Mouse (Mus musculus) heart, adult 2 months (tissue): ENCODE data around the gene Gtf2ird2. TPM values are rescaled to one million over a fixed set of nuclear protein-coding genes. Genes with fewer than 3 reads are reported as not detected.

Experiments
- DNase-seq, 2 experiments: peaks; one replicate each; pipeline ENCODE4 v3.0.0; 2021
- H3K27ac ChIP-seq: fragments of 200-600 bp; 2 replicates; pipeline ENCODE4 v1.8.1; 2022
- H3K27me3 ChIP-seq: fragments of 200-500 bp; 2 replicates; pipeline ENCODE4 v1.6.1; 2012; ENCODE audit warnings: mild to moderate bottlenecking, low read length, inconsistent platforms, mixed read lengths; ENCODE audit not compliant: control insufficient read depth, insufficient read depth
- H3K36me3 ChIP-seq: fragments of 200-500 bp; 2 replicates; pipeline ENCODE4 v1.6.1; 2012; ENCODE audit warnings: low read length, inconsistent platforms; ENCODE audit not compliant: control insufficient read depth, insufficient read depth
- H3K4me1 ChIP-seq: fragments of 200-500 bp; 2 replicates; pipeline ENCODE4 v1.6.1; 2011; ENCODE audit warnings: low read length; ENCODE audit not compliant: control insufficient read depth, insufficient read depth
- H3K4me3 ChIP-seq: fragments of 200-600 bp; 2 replicates; pipeline ENCODE4 v1.8.1; 2022
- H3K79me2 ChIP-seq: fragments of 200-500 bp; replicated peaks from 2 replicates; pipeline ENCODE4 v1.6.1; 2012; ENCODE audit warnings: mild to moderate bottlenecking, inconsistent platforms, low read length, moderate library complexity, mixed read lengths; ENCODE audit not compliant: control insufficient read depth, insufficient read depth
- H3K9ac ChIP-seq: fragments of 200-500 bp; 2 replicates; pipeline ENCODE4 v1.6.1; 2012; ENCODE audit warnings: low read depth, mild to moderate bottlenecking, control low read depth, inconsistent platforms, low read length, mixed read lengths
- CTCF ChIP-seq: fragments of 200-600 bp; IDR thresholded peaks from 2 replicates; pipeline ENCODE4 v1.8.1; 2022; ENCODE audit warnings: antibody characterized with exemption, mild to moderate bottlenecking, moderate library complexity
- EP300 ChIP-seq: fragments of 200-500 bp; IDR thresholded peaks from 2 replicates; pipeline ENCODE4 v1.6.1; 2011; ENCODE audit warnings: low read depth, low read length, control low read depth; ENCODE audit not compliant: insufficient read depth
- POLR2A ChIP-seq: fragments of 200-500 bp; IDR thresholded peaks from 2 replicates; pipeline ENCODE4 v1.6.1; 2011; ENCODE audit warnings: mild to moderate bottlenecking, low read depth, low read length, control low read depth; ENCODE audit not compliant: insufficient read depth
- WGBS: fragments of 180-500 bp; shearing (Covaris S2); methylation state at CpG from one replicate; pipeline ENCODE4 v1.1.7; 2018; 5-methylcytosine and 5-hydroxymethylcytosine counted together
- intact Hi-C: fragments of 180-260 bp; cut with DNase I; formaldehyde crosslinking; loops from one replicate; pipeline ENCODE4 v1.15.1; 2025
- polyA plus RNA-seq: library from polyadenylated mRNA; depleted of rRNA; stranded (reverse); fragments of >200 nt; gene quantifications from 2 replicates; pipeline ENCODE4 v1.2.3, GENCODE M21; 2012
- total RNA-seq, 2 experiments: library from RNA; stranded (reverse); gene quantifications; 2 replicates each; pipeline ENCODE4 v1.2.3; 2021

Gene Gtf2ird2
- total and polyA plus RNA-seq, 3 experiments = 3.7 to 5.7 (median 5.3) TPM

GRCm38 (mm10) chr5:134176169-134176881 is 7.5 kb upstream of the Gtf2ird2 start, which contains the start of gene Rcc1l:
Gene Rcc1l (minus strand): TSS chr5:134176774.
- no peaks in the 10 kb centered on the region for H3K27me3 ChIP-seq
- intact Hi-C loops = loop anchor here (5.0 kb wide), 1 partner anchor 79 kb away; the partner anchor contains the start of gene Castor2
- TF ChIP-seq CTCF (no peak), POLR2A (peak; percentile 50; the same call in 1 of the 2 replicates), EP300 (peak; percentile 66; the same call in 1 of the 2 replicates)
- no peaks in the 10 kb centered on the region for H3K36me3 ChIP-seq
- DNase-seq = peak; percentile 86 to 87
- peaks cover 3% of the 10 kb centered on the region; the same call in 1 of the 2 replicates for H3K4me1 ChIP-seq
- H3K4me3 ChIP-seq = peak within 1 kb of the TSS; percentile 98
- peak within 1 kb of the TSS; percentile 69 for H3K27ac ChIP-seq
- WGBS = under 1% methylated on average over 71 of the region's 72 CpGs
- peak within 1 kb of the TSS; percentile 77 for H3K9ac ChIP-seq
- H3K79me2 ChIP-seq = no peaks in the 10 kb centered on the region; the same call in 1 of the 2 replicates

- intact Hi-C loops = loop anchor here (5.0 kb wide), 1 partner anchor 81 kb away; the partner anchor contains the start of gene Castor2
- H3K27ac ChIP-seq = no peak overlapping the region
- peaks cover 14% of the 10 kb centered on the region for H3K4me1 ChIP-seq
- no peaks in the 10 kb centered on the region; the same call in 1 of the 2 replicates for H3K79me2 ChIP-seq
- H3K4me3 ChIP-seq = no peak overlapping the region
- H3K36me3 ChIP-seq = peaks cover 5% of the 10 kb centered on the region
- no peak for TF ChIP-seq CTCF
- TF ChIP-seq POLR2A = no peak
- no peak for TF ChIP-seq EP300
- whole genome bisulfite sequencing = 68% methylated on average over 7 of the region's 7 CpGs
- no peaks in the 10 kb centered on the region for H3K27me3 ChIP-seq
- no peak overlapping the region for H3K9ac ChIP-seq
- DNase-seq = no peak
These were observed 5.3 kb upstream of the Gtf2ird2 start for GRCm38 (mm10) chr5:134178536-134178935.

- no peak overlapping the region for H3K4me3 ChIP-seq
- H3K27me3 ChIP-seq = no peaks in the 10 kb centered on the region
- H3K27ac ChIP-seq = no peak overlapping the region
- 19% methylated on average over 7 of the region's 7 CpGs for WGBS
- TF ChIP-seq CTCF (peak; percentile 97), POLR2A (peak; percentile 11; the same call in 1 of the 2 replicates), EP300 (no peak)
- no peaks in the 10 kb centered on the region for H3K79me2 ChIP-seq
- no peak overlapping the region for H3K9ac ChIP-seq
- peaks cover 5% of the 10 kb centered on the region for H3K36me3 ChIP-seq
- H3K4me1 ChIP-seq = peaks cover 15% of the 10 kb centered on the region
- peak; percentile 77 to 81 for DNase-seq
- intact Hi-C loops = loop anchor here (2.0 to 5.0 kb wide), 4 partner anchors 52 to 307 kb away; partner anchors contain the start of gene Castor2
These were observed 3.9 kb upstream of the Gtf2ird2 start for GRCm38 (mm10) chr5:134179871-134180270.

GRCm38 (mm10) chr5:134182172-134182571 is 1.6 kb upstream of the Gtf2ird2 start:
- Histone ChIP-seq H3K36me3 (peaks cover 5% of the 10 kb centered on the region), H3K27ac (peak overlapping the region; percentile 98), H3K9ac (no peak overlapping the region), H3K27me3 (no peaks in the 10 kb centered on the region), H3K4me1 (peaks cover 12% of the 10 kb centered on the region), H3K79me2 (no peaks in the 10 kb centered on the region), H3K4me3 (no peak overlapping the region)
- no peak for TF ChIP-seq POLR2A
- TF ChIP-seq EP300 = no peak
- no peak for TF ChIP-seq CTCF
- DNase-seq = no peak
- intact Hi-C loops = loop anchor here (5.0 kb wide), 2 partner anchors 50 to 305 kb away; no protein-coding TSS in a partner anchor
- WGBS = 26% methylated on average over 3 of the region's 3 CpGs

GRCm38 (mm10) chr5:134182735-134183134 is 1.1 kb upstream of the Gtf2ird2 start:
- Histone ChIP-seq H3K27me3 (no peaks in the 10 kb centered on the region), H3K27ac (peak overlapping the region; percentile 98), H3K9ac (no peak overlapping the region), H3K4me1 (peaks cover 12% of the 10 kb centered on the region), H3K4me3 (no peak overlapping the region), H3K79me2 (no peaks in the 10 kb centered on the region), H3K36me3 (peaks cover 5% of the 10 kb centered on the region)
- intact Hi-C loops = loop anchor here (5.0 kb wide), 2 partner anchors 50 to 305 kb away; no protein-coding TSS in a partner anchor
- peak in 1 of 2 experiments; percentile 58 for DNase-seq
- TF ChIP-seq CTCF (no peak), EP300 (peak; percentile 74; the same call in 1 of the 2 replicates)
- WGBS = 21% methylated on average over 4 of the region's 4 CpGs

GRCm38 (mm10) chr5:134183162-134183561 is 657 bp upstream of the Gtf2ird2 start:
- peaks cover 12% of the 10 kb centered on the region for H3K4me1 ChIP-seq
- H3K4me3 ChIP-seq = peak overlapping the region; percentile 87
- H3K27me3 ChIP-seq = no peaks in the 10 kb centered on the region
- H3K9ac ChIP-seq = peak overlapping the region; percentile 31
- peaks cover 5% of the 10 kb centered on the region for H3K36me3 ChIP-seq
- peak overlapping the region; percentile 98 for H3K27ac ChIP-seq
- no peaks in the 10 kb centered on the region for H3K79me2 ChIP-seq
- 48% methylated on average over 7 of the region's 7 CpGs for WGBS
- DNase-seq = no peak
- intact Hi-C loops = loop anchor here (5.0 kb wide), 2 partner anchors 49 to 304 kb away; no protein-coding TSS in a partner anchor
- TF ChIP-seq CTCF = no peak
- no peak for TF ChIP-seq POLR2A
- TF ChIP-seq EP300 = no peak
